Mouse (Mus musculus): ENCODE measurements around the gene Gsc2.
A peak's percentile ranks its signal among the peaks of the same experiment; 100 is the strongest.
"Not testable (repeated sequence)": the region's sequence is repeated elsewhere in the genome, so short reads cannot be mapped to it uniquely, and the experiment has no call there.

Gsc2 gene

GRCm38 (mm10) chr16:17914307-17915249 lies at the start of gene Gsc2:
TSS of gene Gsc2 (minus strand) at chr16:17915059.
- DNase-seq (ENCODE audit: low spot score in 2 of 2) = no peak

GRCm38 (mm10) chr16:17962091-17962490 lies 47.2 kb upstream of the Gsc2 start:
- DNase-seq (ENCODE audit: low spot score in 2 of 2) = no peak

- not testable (repeated sequence) for DNase-seq (ENCODE audit: low spot score in 2 of 2)
Measured at GRCm38 (mm10) chr16:17956052-17956638, 41.3 kb upstream of the Gsc2 start.

GRCm38 (mm10) chr16:17951618-17952017 lies 36.8 kb upstream of the Gsc2 start:
- DNase-seq (ENCODE audit: low spot score in 2 of 2) = no peak

GRCm38 (mm10) chr16:17950068-17950467 lies 35.2 kb upstream of the Gsc2 start:
- DNase-seq (ENCODE audit: low spot score in 2 of 2) = no peak

GRCm38 (mm10) chr16:17949421-17949877 lies 34.6 kb upstream of the Gsc2 start:
- DNase-seq (ENCODE audit: low spot score in 2 of 2) = no peak

GRCm38 (mm10) chr16:17945081-17945831 lies 30.4 kb upstream of the Gsc2 start:
- no peak for DNase-seq (ENCODE audit: low spot score in 2 of 2)

- DNase-seq (ENCODE audit: low spot score in 2 of 2) = no peak
Measured at GRCm38 (mm10) chr16:17943466-17943865, 28.6 kb upstream of the Gsc2 start.

GRCm38 (mm10) chr16:17939255-17939751 lies 24.4 kb upstream of the Gsc2 start:
- no peak for DNase-seq (ENCODE audit: low spot score in 2 of 2)

- DNase-seq (ENCODE audit: low spot score in 2 of 2) = peak in 1 of 2 experiments; percentile 50
Measured at GRCm38 (mm10) chr16:17938821-17939220, 24.0 kb upstream of the Gsc2 start.

GRCm38 (mm10) chr16:17938187-17938586 lies 23.3 kb upstream of the Gsc2 start:
- no peak for DNase-seq (ENCODE audit: low spot score in 2 of 2)

- no peak for DNase-seq (ENCODE audit: low spot score in 2 of 2)
Measured at GRCm38 (mm10) chr16:17936776-17937175, 21.9 kb upstream of the Gsc2 start.

- no peak for DNase-seq (ENCODE audit: low spot score in 2 of 2)
Measured at GRCm38 (mm10) chr16:17934445-17934910, 19.6 kb upstream of the Gsc2 start.

GRCm38 (mm10) chr16:17933594-17934444 lies 19.0 kb upstream of the Gsc2 start:
- DNase-seq (ENCODE audit: low spot score in 2 of 2) = no peak

- DNase-seq (ENCODE audit: low spot score in 2 of 2) = no peak
Measured at GRCm38 (mm10) chr16:17931906-17932460, 17.1 kb upstream of the Gsc2 start.

- no peak for DNase-seq (ENCODE audit: low spot score in 2 of 2)
Measured at GRCm38 (mm10) chr16:17929631-17930030, 14.8 kb upstream of the Gsc2 start.

GRCm38 (mm10) chr16:17929211-17929610 lies 14.4 kb upstream of the Gsc2 start:
- no peak for DNase-seq (ENCODE audit: low spot score in 2 of 2)

GRCm38 (mm10) chr16:17928627-17929104 lies 13.8 kb upstream of the Gsc2 start:
- DNase-seq (ENCODE audit: low spot score in 2 of 2) = peak in 1 of 2 experiments; percentile 59

- DNase-seq (ENCODE audit: low spot score in 2 of 2) = peak; percentile 82 to 86
Measured at GRCm38 (mm10) chr16:17928087-17928580, 13.3 kb upstream of the Gsc2 start, which contains the start of gene Slc25a1. TSS of gene Slc25a1 (minus strand) at chr16:17928219.

All from frontal cortex, postnatal 36 days (tissue).